Mouse (Mus musculus) R1 (cell line): Measurements from ENCODE around the gene Proser3.
A peak's percentile ranks its signal among the peaks of the same experiment; 100 is the strongest.
"Not testable (repeated sequence)": the region's sequence is repeated elsewhere in the genome, so short reads cannot be mapped to it uniquely, and the experiment has no call there.

Experiments used
- DNase-seq: peaks from one replicate; pipeline ENCODE4 v3.0.0-alpha.2; 2018; ENCODE audit warnings: low read depth, low spot score

Gene Proser3

DNA sequence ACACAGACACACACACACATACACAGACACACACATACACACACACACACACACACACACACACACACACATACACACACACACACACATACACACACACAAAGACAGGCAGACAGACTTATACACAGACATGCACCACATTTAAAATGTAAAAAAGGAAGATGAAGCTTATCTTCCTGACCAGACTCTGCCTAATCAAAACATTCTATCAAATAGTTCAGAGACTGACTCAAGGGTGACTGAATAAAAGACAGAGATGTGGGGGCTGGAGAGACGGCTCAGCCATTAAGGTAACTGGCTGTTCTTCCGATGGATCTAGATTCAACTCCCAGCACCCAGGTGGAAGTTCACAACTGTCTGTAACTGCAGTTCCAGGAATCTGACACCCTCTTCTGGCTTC, 7.8 kb downstream of the Proser3 start:
- DNase-seq = no peak

DNA sequence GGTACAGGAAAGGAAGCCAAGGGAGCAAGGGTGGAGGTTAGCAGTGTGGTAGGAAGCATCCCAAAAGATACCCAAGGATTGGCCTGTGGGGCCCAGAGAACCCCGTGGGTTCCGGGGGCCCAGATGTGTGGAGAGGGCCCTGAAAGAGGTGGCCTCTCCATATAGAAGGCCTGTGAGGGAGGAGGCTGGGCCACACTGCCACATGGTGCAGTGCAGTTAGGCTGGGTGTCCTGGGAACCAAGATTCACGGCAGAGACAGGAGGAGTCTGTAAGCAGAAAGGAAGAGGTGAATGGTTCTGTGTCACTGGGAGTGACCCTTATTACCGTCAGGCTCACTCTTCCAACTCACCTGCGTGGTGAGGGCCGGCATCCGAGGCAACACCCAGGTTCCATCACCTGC, 11.5 kb downstream of the Proser3 start:
- DNase-seq = no peak

DNA sequence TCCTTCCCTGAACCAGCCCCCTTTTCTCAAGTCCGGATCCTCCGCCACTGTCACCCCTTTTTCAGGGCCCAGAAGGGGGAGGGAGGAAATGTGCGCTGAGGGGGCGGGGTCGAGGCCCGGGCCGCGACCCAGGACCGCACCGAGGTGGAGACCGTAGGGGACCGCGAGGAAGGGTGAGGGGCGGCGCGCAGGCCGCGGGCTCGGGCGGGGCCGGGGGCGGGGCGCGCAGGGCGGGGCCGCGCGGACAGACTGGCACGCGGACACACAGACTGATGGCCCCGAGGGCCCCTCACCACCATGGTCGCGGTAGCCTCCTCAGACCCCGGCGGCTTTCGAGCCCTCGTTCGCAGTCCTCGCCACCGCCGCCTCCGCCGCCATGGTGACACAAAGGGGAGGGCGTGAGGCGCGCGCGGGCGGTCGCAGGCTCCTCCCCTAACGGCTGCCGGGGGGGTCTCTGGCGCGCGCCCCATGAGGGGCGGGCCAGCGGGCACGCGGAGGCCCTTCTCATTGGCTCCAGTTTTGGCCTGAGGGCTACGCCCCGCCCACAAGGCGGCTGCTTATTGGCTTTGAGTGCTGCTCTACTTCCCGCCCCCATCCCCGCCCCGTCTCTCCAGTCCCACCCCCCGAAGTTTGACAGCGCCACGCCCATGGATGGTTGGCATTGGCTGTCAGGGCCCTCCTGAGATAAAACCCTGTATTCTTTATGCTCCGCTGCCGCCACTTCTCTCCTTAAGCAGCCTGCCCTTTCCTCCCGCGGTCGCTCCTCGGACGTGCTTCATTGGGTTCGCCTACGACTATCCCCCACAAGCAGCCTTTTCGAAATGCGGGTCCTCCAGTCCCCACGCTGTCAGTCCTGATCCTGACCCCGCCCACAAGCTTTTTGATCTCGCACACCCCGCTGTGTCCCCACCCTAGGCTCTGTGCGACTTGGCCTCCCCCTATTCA, 17.2 kb downstream of the Proser3 start, which contains the start of gene Arhgap33:
TSS of gene Arhgap33 (minus strand) at position 428 of the 945 bp plus-strand sequence.
- peak; percentile 97 for DNase-seq

- peak; percentile 16 for DNase-seq
Measured at GRCm38 (mm10) chr7:30533941-30534632, 18.0 kb downstream of the Proser3 start.

GRCm38 (mm10) chr7:30532931-30533330, 19.2 kb downstream of the Proser3 start:
- DNase-seq = no peak

GRCm38 (mm10) chr7:30531291-30531815, 20.7 kb downstream of the Proser3 start:
- DNase-seq = no peak

DNA sequence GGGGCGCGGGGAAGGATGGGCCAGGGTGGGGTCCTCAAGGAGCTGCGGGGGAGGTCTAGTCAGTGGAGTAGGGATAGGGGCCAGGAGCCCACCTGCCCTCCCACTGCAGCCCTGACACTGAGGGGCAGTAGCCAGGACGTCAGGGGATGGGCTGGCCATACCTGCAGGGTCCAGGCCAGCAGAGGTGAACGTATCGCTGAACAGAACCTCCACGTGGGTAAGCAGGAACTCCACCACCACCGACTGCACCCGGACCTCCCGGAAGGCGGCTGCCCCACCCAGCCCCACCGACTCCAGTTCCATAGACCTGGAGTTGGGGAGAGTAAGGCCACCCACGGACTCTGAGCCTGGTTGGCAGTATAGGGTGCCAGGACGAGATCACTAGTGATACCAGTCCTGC, 25.1 kb downstream of the Proser3 start:
- DNase-seq = no peak

GRCm38 (mm10) chr7:30526399-30526798, 25.7 kb downstream of the Proser3 start:
- no peak for DNase-seq

- DNase-seq = peak; percentile 29
Measured at GRCm38 (mm10) chr7:30525954-30526353, 26.1 kb downstream of the Proser3 start.

GRCm38 (mm10) chr7:30524487-30524886, 27.6 kb downstream of the Proser3 start:
- DNase-seq = no peak

DNA sequence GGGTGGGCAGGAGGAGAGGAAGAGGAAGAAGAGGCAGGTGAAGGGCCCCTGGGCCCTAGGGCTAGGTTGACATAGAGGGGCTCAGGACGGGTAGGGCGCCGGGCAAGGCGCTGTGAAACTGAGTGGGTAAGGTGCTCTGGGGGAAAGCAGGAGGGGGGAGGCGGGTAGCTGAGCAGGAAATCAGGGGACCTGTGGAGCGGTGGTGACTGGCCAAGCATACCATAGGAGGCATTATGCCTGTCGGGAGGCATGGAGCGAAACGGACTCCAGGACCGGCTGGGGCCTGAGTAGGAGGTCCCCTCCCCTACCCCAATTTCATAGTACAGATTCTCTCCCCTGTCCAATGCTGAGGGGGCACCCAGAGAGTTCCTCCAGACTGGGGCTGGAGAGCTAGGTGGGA, 29.2 kb downstream of the Proser3 start:
- DNase-seq = no peak

DNA sequence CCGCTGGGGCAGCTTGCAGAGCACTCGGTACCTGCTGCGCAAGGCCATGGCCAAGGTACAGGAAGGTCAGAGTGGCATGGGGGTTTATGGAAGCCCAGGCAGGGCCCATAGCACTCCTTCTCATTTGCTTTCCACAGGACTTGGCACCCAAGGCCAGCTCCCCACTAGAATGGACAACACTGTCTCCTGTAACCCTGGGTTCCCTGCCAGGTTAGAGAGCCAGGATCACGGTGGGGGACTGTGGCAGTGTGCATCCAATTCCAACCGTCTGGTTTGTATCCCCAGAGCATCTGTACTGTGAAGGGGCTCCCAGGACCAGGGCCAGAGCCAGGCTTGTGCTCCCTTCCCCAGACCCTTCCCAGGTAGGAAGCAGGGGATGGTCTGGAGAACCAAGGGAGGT, 31.2 kb downstream of the Proser3 start:
- no peak for DNase-seq

GRCm38 (mm10) chr7:30520396-30520795, 31.7 kb downstream of the Proser3 start:
- no peak for DNase-seq

- peak; percentile 47 for DNase-seq
Measured at GRCm38 (mm10) chr7:30518325-30518724, 33.8 kb downstream of the Proser3 start.

DNA sequence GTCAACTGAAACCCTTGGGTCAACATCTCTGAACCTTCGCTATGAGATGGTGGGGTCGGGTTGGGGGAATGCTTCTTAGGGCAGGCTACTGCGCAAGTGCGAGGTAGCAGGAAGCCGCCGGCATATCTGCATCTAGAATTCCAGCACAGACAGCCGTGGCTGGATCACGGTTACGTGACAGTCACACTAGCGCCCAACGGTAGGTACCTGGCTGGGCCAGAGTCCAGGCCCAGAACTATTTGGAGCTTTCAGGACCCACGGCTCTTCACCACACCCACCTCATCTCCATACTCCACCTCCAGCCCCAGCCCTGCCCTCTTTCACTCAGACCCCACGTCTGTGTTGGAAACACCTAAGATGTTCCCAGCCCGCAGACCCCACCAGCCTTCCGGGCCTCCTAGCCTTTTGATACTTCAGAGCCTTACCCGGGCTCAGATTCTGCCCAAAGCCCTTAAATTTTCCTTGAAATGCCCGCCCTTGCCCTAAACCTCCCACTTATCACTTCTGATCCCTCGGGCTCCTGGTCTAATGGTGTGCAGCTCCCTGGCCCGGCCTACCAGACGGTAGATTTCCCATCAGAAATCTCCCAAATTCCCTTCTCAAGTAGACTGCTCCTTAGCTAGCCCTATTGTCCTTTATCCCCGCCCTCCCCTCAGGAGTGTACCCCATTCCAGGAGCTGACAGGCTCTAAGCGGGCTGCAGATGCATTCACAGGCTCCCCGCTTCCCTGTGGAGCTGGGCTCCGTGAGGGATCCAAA, 36.9 kb downstream of the Proser3 start:
- DNase-seq = peak; percentile 88

DNA sequence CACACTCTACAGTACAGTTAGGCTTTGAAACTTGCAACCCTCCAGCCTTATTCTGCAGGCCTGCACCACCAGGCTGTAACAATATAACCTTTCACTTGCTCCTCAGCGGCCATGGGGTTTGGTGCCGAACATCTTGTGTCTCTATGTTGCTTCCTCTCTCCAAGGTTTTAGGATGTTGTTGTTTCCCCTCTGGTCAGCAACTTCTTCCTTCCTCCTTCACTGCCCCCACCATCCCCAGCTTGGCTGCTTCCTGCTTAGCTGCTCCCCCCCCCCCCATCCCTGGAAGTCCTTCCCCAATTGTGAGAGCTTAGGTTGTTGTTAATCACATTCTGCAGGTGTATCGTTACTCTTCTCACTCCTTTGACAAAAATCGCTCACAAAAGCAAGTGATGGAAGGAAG, 44.0 kb downstream of the Proser3 start:
- peak; percentile 23 for DNase-seq

DNA sequence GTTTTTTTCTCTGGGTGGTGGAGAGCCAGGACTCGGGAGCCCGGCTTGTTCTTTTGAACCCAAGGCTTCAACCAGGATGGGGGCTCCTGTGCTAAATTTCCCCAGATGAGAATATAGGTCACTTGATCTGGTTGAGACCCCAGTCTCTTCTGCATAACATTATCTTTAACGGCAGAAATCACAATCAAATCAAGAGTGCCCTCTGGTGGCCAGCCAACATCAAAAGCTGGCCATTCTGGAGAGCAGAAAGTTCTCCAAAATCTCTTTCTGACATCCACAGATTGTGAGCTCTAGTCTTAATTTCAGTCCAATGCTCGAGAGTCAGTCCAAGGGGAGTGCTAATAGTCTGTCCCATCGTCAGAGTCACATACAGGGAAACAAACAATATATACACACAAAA, 50.9 kb downstream of the Proser3 start:
- DNase-seq = not testable (repeated sequence)

DNA sequence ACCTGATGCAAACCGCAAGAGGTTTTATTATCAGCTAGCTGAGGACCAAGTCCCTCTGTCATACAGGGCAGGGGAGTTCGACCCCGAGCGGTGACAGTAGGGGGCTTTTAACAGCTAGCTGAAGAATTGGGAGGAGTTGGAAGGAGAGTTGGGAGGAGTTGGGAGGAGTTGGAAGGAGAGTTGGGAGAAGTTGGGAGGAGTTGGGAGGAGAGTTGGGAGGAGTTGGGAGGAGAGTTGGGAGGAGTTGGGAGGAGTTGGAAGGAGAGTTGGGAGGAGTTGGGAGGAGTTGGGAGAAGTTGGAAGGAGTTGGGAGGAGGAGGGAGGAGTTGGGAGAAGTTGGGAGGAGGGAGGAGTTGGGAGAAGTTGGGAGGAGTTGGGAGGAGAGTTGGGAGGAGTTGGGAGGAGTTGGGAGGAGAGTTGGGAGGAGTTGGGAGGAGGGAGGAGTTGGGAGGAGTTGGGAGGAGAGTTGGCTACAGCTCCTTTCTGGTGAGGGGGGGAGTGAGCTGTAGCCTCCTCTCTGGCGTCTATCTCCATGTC, 56.5 kb downstream of the Proser3 start:
- DNase-seq = peak; percentile 90

- peak; percentile 41 for DNase-seq
Measured at GRCm38 (mm10) chr7:30493401-30493931, 58.6 kb downstream of the Proser3 start, which contains the start of gene Prodh2. TSS of gene Prodh2 (plus strand) at chr7:30493622.

GRCm38 (mm10) chr7:30492765-30493164, 59.3 kb downstream of the Proser3 start:
- peak; percentile 87 for DNase-seq

- peak; percentile 63 for DNase-seq
Measured at GRCm38 (mm10) chr7:30490957-30491307, 61.2 kb downstream of the Proser3 start.
